Mouse (Mus musculus) hindbrain, embryonic 15.5 days (tissue): ENCODE data around the gene Cacna1d. TPM values are rescaled to one million over a fixed set of nuclear protein-coding genes. Genes with fewer than 3 reads are reported as not detected.
A peak's percentile ranks its signal among the peaks of the same experiment; 100 is the strongest.

ENCODE experiments used
- ATAC-seq: fragments of 200-750 bp; cut with Nextera tagmentation; 2 replicates; pipeline ENCODE4 v1.8.0; 2017; ENCODE audit warnings: low read depth, moderate number of reproducible peaks, moderate TSS enrichment; ENCODE audit not compliant: low FRiP score
- H3K27ac ChIP-seq: fragments of 300-500 bp; sonication (generic); replicated peaks from 2 replicates; pipeline ENCODE4 v1.5.1; 2015; ENCODE audit warnings: mild to moderate bottlenecking, inconsistent platforms
- H3K27me3 ChIP-seq: fragments of 300-500 bp; sonication (generic); 2 replicates; pipeline ENCODE4 v1.6.1; 2015; ENCODE audit warnings: control low read depth, inconsistent platforms
- H3K36me3 ChIP-seq: fragments of 300-500 bp; sonication (generic); 2 replicates; pipeline ENCODE4 v1.6.1; 2015; ENCODE audit warnings: control low read depth, inconsistent platforms
- H3K4me1 ChIP-seq: fragments of 300-500 bp; sonication (generic); replicated peaks from 2 replicates; pipeline ENCODE4 v1.6.1; 2015; ENCODE audit warnings: control low read depth, inconsistent platforms
- H3K4me2 ChIP-seq: fragments of 300-500 bp; sonication (generic); 2 replicates; pipeline ENCODE4 v1.6.1; 2015; ENCODE audit warnings: moderate library complexity, mild to moderate bottlenecking, inconsistent platforms
- H3K4me3 ChIP-seq: fragments of 300-500 bp; sonication (generic); 2 replicates; pipeline ENCODE4 v1.5.1; 2015; ENCODE audit warnings: mild to moderate bottlenecking, inconsistent platforms
- H3K9ac ChIP-seq: fragments of 300-500 bp; sonication (generic); 2 replicates; pipeline ENCODE4 v1.6.1; 2015; ENCODE audit warnings: inconsistent platforms
- H3K9me3 ChIP-seq: fragments of 300-500 bp; sonication (generic); 2 replicates; pipeline ENCODE4 v1.6.1; 2016; ENCODE audit warnings: control low read depth, inconsistent platforms
- WGBS: fragments of 180-500 bp; shearing (Covaris S2); methylation state at CpG from one replicate; pipeline ENCODE4 v1.1.7; 2015; 5-methylcytosine and 5-hydroxymethylcytosine counted together
- polyA plus RNA-seq: library from polyadenylated mRNA; unstranded; fragments of >200 nt; fragmentation: Nextera tagmentation; extraction: Ambion mirVana; gene quantifications from 2 replicates; pipeline ENCODE4 v1.2.1, GENCODE M21; 2015

Cacna1d gene
- polyA plus RNA-seq, 1 experiment from 2014 or later = 10.7 TPM

DNA sequence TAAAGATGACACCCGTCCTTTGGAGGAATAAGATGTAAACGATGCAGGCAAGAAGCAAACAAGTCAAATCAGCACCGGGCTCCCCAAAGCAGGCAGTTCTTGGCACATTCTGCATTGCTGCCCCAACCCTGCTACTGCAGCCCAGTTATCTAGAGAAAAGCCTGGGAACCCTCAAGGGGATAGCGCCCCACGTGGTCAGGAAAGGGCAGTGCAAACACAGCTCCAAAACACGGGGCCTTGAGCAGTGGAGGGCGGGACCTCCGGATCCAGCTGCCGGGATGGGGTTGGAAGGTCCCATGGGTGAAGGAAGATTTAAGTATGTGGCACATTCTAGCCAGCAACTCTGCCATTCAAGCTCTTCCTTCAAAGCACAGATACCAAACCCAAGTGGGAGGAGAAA is 361.9 kb downstream of the Cacna1d start:
- Histone ChIP-seq H3K4me3 (no peak overlapping the region), H3K4me1 (no peaks in the 10 kb centered on the region), H3K9ac (no peak overlapping the region), H3K36me3 (0 out of 2 replicates have a peak, but pooled peaks cover 2% of the 10 kb centered on the region), H3K9me3 (no peaks in the 10 kb centered on the region), H3K27me3 (no peaks in the 10 kb centered on the region), H3K4me2 (no peak overlapping the region), H3K27ac (no peak overlapping the region)
- ATAC-seq = no peak
- WGBS = 32% methylated on average over 9 of the region's 9 CpGs

DNA sequence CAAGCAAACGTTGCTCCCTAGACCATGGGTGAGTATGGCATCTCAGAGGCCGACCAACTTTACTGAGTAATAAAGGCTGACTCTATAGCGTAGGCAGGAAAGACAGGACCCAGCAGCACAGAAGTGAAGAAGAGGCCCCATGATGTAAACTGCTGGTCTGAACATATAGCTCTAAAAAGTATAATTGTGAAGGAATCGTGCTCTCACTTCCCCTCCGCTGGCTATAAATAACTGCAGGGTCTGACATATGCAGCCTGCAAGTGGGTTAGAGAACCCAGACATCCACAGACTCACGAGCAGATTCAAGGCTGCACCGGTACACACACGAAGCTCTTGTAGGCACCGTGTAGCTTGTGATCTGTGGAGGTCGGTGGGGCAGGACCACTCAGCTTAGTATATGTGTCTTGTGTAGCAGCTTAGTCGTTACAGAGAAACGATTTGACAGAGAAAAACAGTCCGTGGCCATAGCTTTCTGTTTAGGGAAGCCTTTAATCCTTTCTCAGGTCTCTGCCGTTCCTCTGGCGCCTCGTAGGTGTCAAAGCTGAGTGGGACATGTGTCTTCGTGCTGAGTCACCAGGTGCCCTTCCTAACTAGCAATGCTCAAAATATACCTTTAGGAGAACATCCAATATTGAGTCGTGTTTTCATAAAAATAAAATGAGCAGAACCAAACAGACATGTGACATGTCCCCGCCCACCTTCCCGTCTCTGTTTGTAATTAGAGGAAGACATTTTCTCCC is 366.1 kb downstream of the Cacna1d start:
- 87% methylated on average over 20 of the region's 20 CpGs for WGBS
- Histone ChIP-seq H3K36me3 (peaks cover 17% of the 10 kb centered on the region; the same call in 1 of the 2 replicates), H3K9me3 (no peaks in the 10 kb centered on the region), H3K4me2 (no peak overlapping the region), H3K27ac (no peak overlapping the region), H3K27me3 (no peaks in the 10 kb centered on the region), H3K4me1 (no peaks in the 10 kb centered on the region), H3K9ac (no peak overlapping the region), H3K4me3 (no peak overlapping the region)
- no peak for ATAC-seq

DNA sequence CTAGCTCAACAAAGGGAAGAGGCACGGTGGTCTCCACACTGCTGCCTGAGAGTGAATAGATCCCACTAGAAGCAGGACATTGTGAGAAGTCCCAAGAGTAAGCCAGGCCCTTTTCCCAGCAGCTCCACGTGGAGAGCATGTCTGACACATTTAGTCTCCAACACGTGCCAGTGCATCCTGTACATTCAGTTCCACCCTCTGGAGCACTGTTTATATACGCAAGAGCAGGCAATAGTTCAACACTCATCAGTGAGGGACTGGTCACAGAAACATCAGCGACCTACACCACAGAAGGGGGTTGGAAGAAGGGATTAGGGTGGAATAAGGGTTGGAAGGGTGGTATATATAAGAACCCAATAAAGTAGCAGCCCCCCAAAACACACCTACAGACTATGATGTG is 371.2 kb downstream of the Cacna1d start:
- 75% methylated on average over 5 of the region's 5 CpGs for WGBS
- H3K27ac ChIP-seq = no peak overlapping the region
- no peak overlapping the region for H3K4me2 ChIP-seq
- no peak for ATAC-seq
- H3K4me3 ChIP-seq = no peak overlapping the region
- no peaks in the 10 kb centered on the region for H3K27me3 ChIP-seq
- no peaks in the 10 kb centered on the region for H3K9me3 ChIP-seq
- no peak overlapping the region for H3K9ac ChIP-seq
- H3K4me1 ChIP-seq = no peaks in the 10 kb centered on the region
- H3K36me3 ChIP-seq = peaks cover 35% of the 10 kb centered on the region

DNA sequence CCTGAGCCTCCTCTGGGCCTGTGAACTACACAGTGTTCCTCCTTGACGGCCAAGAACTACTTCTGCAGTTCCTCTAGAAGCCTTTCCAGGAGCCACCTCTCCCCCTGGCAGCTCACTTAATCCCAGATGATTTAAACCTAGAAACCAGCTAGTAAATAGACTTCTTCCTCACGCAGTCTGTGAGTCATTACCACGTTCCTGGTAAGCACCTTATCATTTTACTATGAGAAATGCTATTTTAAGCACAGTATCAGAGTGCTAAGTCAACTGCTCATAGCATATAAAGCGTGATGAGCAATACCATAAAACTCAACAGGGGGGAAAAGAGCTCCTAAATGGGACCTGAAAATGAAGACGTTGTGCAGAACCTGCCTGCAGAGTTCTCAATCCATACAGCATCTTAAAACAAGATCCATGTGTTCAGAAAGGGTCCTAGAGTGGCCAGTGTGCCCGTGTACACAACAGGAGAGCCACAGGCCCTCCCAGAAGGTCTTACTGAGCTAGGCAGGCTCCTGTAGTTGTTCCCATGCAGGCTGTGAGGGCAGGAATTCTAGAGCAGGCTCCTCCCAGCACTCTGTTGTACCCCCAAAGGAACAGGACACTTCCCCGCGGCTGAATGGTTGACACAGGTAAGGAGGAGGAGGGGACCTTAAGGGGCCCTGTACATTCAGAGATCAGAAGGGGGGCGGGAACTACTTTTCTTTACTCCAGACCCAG is 377.7 kb downstream of the Cacna1d start:
- Histone ChIP-seq H3K4me2 (no peak overlapping the region), H3K27me3 (no peaks in the 10 kb centered on the region), H3K4me3 (no peak overlapping the region), H3K4me1 (no peaks in the 10 kb centered on the region), H3K27ac (no peak overlapping the region), H3K36me3 (peaks cover 38% of the 10 kb centered on the region), H3K9ac (no peak overlapping the region), H3K9me3 (no peaks in the 10 kb centered on the region)
- WGBS = 76% methylated on average over 9 of the region's 9 CpGs
- ATAC-seq = no peak

DNA sequence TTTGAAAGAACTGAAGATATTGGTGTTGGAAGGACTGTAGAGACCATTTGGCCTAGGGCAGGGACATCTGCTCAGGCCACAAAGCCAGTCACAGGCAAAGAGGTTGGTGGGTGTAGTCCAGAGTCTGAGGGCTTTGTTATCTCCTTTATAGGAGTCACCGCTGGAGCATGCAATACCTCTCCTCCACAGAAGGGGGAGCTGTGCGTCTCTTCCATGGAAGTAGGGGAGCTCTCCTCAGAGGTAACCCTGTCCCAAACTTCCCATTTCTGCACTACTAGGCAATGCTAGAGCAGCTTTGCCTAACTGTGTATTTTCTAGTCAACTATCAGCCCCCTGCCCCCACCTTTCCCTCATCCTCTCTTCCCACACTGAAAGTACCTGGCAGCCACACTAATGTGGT is 382.2 kb downstream of the Cacna1d start:
- Histone ChIP-seq H3K27ac (no peak overlapping the region), H3K9ac (no peak overlapping the region), H3K4me2 (no peak overlapping the region), H3K4me3 (no peak overlapping the region), H3K36me3 (peaks cover 15% of the 10 kb centered on the region; the same call in 1 of the 2 replicates), H3K9me3 (no peaks in the 10 kb centered on the region), H3K4me1 (no peaks in the 10 kb centered on the region), H3K27me3 (no peaks in the 10 kb centered on the region)
- no peak for ATAC-seq
- 64% methylated on average over 2 of the region's 2 CpGs for WGBS

DNA sequence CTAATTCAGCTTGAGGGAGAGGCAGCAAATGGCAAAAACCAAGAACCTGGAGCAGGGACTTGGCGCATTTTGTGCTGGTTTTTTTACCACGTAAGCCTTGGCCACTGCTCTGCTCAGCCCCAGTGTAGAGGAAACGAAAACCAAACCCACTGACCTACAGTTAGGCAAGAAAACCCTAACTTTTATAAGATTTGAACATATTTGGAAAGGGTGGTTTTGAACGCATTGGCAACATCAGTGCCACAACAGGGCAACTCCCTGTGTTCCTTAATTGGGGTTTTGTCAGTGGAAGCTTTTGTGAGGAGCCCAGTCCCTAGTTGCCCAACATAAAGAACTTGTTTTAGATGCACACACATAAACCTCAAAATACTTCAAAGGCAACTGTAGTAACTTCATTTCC is 384.7 kb downstream of the Cacna1d start:
- Histone ChIP-seq H3K4me3 (no peak overlapping the region), H3K36me3 (peaks cover 1% of the 10 kb centered on the region; the same call in 1 of the 2 replicates), H3K27ac (no peak overlapping the region), H3K4me2 (no peak overlapping the region), H3K9me3 (no peaks in the 10 kb centered on the region), H3K27me3 (no peaks in the 10 kb centered on the region), H3K4me1 (no peaks in the 10 kb centered on the region), H3K9ac (no peak overlapping the region)
- no peak for ATAC-seq
- 88% methylated on average over 4 of the region's 4 CpGs for WGBS

DNA sequence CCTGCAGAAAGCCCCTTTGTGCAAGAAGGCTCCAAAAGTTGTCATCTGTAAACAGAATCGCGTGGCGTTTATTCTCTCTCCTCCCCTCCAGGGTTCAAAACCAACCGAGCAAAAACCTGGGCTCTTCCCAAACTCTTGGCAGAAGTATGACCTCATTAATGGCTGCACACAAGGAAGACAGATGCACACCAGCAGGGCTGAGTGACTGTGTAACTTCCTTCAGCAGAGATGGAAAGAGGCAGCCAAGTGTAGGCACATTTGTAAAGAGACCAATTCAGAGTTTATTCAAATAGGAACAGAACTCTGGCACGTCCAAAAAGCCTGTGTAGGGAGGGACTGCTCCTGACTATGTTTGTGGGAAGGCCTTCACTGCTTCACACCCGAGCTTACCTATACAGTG is 385.7 kb downstream of the Cacna1d start:
- H3K4me2 ChIP-seq = no peak overlapping the region
- no peak overlapping the region for H3K27ac ChIP-seq
- H3K27me3 ChIP-seq = no peaks in the 10 kb centered on the region
- H3K36me3 ChIP-seq = no peaks in the 10 kb centered on the region
- H3K4me3 ChIP-seq = no peak overlapping the region
- H3K4me1 ChIP-seq = no peaks in the 10 kb centered on the region
- no peaks in the 10 kb centered on the region for H3K9me3 ChIP-seq
- ATAC-seq = peak; percentile 59; the same call in 1 of the 2 replicates
- 53% methylated on average over 6 of the region's 6 CpGs for WGBS
- H3K9ac ChIP-seq = no peak overlapping the region

DNA sequence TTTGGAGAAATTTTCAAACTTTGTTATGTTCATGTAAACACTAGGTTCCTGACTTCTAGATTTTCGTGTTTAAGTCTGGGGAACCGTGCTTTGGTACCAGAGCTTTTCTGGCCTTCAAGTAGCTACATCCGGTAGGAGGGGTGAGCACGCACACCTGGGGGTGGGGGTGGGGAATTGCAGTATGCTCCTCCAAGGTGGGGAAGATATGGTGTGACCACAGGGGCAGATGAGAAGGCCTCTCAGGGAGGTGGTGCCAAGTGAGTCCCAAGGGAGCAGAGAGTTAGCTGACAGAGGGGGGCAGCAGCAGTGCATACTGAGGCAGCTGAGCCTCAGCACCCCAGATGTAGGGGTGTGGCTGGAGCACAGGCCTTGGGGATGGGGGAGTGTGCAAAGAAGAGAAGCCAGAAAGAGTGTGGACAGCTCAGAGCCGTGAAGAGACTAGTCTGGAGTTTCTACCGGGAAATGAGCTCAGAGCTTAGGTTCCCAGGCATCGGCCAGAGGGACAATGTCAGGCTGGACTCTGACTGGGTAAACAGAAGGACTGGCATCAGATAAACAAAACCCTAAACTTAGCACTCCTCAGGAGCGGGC is 387.2 kb downstream of the Cacna1d start:
- WGBS = 78% methylated on average over 8 of the region's 8 CpGs
- no peaks in the 10 kb centered on the region for H3K4me1 ChIP-seq
- no peak overlapping the region for H3K4me3 ChIP-seq
- H3K9ac ChIP-seq = no peak overlapping the region
- H3K27ac ChIP-seq = no peak overlapping the region
- no peaks in the 10 kb centered on the region for H3K27me3 ChIP-seq
- H3K36me3 ChIP-seq = peaks cover 2% of the 10 kb centered on the region; the same call in 1 of the 2 replicates
- ATAC-seq = no peak
- H3K4me2 ChIP-seq = no peak overlapping the region
- H3K9me3 ChIP-seq = no peaks in the 10 kb centered on the region

DNA sequence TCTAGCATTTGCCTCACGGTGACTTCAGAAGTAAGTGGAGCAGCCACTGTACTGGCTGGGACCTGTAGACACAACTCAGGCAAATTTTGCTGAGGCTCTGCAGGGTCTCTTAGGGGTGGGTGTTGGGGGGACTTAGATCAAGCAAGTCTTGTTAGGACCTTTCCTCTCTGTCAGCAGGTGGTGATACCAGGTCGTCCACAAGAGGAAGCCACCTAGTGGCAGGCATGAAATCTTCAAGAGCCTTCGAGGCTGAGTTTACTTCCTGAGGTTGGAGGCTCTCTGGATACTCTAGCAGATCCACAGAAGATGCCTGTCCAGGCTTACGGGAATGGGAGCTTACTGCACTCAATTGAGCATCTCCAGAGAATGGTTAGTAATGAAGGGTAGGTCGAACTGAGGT is 394.0 kb downstream of the Cacna1d start:
- Histone ChIP-seq H3K4me2 (no peak overlapping the region), H3K4me1 (no peaks in the 10 kb centered on the region), H3K27ac (no peak overlapping the region), H3K4me3 (no peak overlapping the region), H3K27me3 (no peaks in the 10 kb centered on the region), H3K9me3 (no peaks in the 10 kb centered on the region), H3K36me3 (peaks cover 42% of the 10 kb centered on the region), H3K9ac (no peak overlapping the region)
- no peak for ATAC-seq
- WGBS = 65% methylated on average over 5 of the region's 5 CpGs

DNA sequence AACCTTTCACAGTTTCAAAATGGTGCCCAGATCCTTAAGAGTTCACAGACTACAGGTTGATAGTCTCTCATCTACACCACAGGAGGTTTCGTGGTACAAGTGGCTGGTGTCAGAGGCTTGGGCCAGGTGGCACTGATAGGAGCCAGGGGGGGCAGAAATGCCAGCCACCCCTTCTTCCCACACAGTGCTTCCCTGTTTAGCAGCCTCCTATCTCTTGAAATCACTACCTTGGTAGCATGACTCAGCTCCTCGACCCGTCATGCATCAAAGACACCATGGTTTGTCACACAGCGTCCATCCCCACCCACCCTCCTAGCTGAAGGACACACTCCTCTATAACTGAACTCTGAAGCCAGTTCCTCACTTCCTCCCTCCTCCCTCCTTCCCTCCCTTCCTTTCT is 398.8 kb downstream of the Cacna1d start:
- Histone ChIP-seq H3K4me1 (no peaks in the 10 kb centered on the region), H3K36me3 (peaks cover 25% of the 10 kb centered on the region), H3K27ac (no peak overlapping the region), H3K27me3 (no peaks in the 10 kb centered on the region), H3K9me3 (no peaks in the 10 kb centered on the region), H3K9ac (no peak overlapping the region), H3K4me2 (no peak overlapping the region), H3K4me3 (no peak overlapping the region)
- ATAC-seq = no peak
- WGBS = 88% methylated on average over 4 of the region's 4 CpGs

DNA sequence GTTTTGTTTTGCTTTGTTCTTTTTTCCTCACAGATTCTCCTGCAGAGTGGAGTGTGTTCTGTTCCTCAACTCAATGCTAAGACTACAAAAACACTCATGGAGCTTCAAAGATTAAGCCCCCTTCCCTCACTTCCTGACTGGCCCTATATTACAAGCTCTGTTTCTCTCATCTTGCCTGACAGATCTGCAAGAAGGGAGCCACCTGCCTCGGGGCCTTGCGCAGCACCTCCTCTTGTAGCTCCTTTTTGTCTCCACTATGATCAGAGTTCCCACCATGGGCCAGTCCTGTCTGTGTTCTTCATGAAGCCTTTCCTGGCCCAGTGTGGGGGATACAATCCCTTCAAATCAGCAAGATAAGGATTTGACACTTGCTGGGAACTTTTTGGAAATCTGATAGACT is 399.2 kb downstream of the Cacna1d start:
- ATAC-seq = no peak
- 90% methylated on average over 2 of the region's 2 CpGs for whole genome bisulfite sequencing

DNA sequence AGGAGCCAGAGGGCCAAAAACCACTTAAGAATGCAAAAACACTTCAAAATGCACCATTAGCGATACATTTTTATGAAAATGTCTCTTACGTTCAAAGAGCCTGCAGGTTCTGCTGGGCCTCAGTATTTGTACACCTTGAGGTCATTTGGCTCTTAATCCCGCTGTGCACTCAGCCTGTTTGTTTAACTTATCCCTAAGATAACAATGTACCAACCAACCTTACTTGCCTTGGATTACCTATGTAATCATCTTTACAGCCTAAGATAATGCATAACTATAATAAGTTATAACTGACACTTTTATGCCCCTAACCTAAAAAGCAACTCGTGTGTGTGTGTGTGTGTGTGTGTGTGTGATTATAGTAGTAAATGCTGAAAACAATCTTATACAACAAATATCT is 411.5 kb downstream of the Cacna1d start:
- no peak for ATAC-seq
- no peak overlapping the region for H3K9ac ChIP-seq
- H3K36me3 ChIP-seq = peaks cover 12% of the 10 kb centered on the region; the same call in 1 of the 2 replicates
- 89% methylated on average over 4 of the region's 4 CpGs for WGBS
- H3K4me3 ChIP-seq = no peak overlapping the region
- H3K9me3 ChIP-seq = no peaks in the 10 kb centered on the region
- no peaks in the 10 kb centered on the region for H3K4me1 ChIP-seq
- no peaks in the 10 kb centered on the region for H3K27me3 ChIP-seq
- H3K4me2 ChIP-seq = no peak overlapping the region
- H3K27ac ChIP-seq = no peak overlapping the region

More for the DNA sequence above, 399.2 kb downstream of the Cacna1d start:
- Histone ChIP-seq H3K27me3 (no peaks in the 10 kb centered on the region), H3K4me1 (no peaks in the 10 kb centered on the region), H3K4me3 (no peak overlapping the region), H3K9me3 (no peaks in the 10 kb centered on the region), H3K27ac (no peak overlapping the region), H3K4me2 (no peak overlapping the region), H3K9ac (no peak overlapping the region), H3K36me3 (peaks cover 21% of the 10 kb centered on the region)
